Mouse (Mus musculus) forelimb bud, embryonic 11.5 days (tissue): Measurements from ENCODE around the gene Tgfa.

Experiments used
- DNase-seq: peaks from one replicate; pipeline ENCODE4 v3.0.0-alpha.2; 2012; ENCODE audit warnings: low read depth, low spot score

The Tgfa gene

DNA sequence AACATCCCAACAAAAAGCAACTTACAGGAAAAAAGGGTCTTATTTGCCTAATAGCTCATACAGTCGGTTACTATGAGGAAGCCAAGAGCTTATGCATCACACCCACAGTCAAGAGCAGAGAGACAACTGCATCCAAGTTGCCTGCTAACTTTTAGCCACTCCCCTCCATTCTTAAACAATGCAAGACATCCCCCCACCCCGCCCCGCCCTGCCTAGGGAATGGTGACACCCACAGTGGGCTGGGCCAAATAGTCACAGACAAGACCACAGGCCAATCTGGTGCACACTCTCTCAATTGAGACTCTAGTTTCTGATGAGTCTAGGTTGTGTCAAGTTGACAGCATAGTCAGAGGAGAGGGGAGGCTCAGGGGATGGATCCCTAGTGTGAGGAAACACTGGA is 101.1 kb downstream of the Tgfa start:
- DNase-seq: no peak

GRCm38 (mm10) chr6:86296938-86297337 is 101.9 kb downstream of the Tgfa start:
- no peak for DNase-seq

DNA sequence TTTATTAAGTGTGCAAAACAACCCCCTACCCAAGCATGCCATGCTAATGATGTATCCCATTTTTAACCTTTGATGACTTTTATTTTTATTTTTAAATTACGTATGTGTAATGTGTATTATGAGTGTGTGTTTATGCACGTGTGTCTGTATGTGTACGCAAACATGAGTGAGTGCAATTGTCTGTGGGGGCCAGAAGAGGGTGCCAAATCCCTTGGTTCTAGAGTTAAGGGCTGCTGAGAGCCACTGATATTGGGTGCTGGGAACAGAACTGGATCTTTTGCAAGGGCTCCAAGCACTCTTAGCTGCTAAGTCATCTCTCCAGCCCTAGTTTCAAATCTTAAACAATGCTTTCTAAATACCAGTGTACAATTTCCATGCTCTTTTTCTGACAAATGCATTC is 103.9 kb downstream of the Tgfa start:
- DNase-seq: no peak

DNA sequence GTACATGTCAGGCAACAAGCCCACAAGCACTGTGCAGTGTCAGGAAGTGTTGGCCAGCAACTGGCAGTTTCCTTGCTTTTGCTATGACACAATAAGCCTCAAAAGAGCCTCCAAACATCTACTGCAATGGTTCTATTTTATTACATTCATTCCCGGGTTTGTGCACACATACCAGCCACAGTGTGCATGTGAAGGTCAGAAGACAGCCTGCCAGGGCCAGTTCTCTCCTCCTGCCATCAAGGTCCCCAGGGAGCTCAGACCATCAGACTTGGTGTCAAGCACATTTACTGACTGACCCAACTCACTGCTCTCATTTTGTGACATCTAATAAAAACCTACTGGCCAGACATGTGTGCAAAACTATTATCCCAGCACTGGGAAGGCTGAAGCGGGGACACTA is 104.4 kb downstream of the Tgfa start:
- DNase-seq: no peak

DNA sequence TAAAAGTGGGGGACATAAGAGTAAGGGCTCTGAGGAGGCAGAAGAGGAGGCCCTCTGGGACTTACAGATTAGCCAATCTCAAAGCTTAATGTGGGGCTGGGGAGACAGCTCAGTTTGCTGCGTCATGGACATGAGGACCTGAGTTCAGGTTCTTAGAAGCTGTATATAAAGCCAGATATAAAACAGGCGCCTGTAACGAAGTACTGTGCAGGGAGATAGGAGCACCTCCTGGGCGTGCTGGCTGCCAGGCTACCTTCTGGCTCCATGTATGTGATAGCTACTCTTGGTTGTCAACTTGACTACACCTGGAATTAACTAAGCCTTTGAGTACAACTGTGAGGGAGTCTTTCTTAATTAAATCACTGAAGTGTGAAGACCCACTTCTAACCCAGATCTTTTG is 110.7 kb downstream of the Tgfa start:
- no peak for DNase-seq

DNA sequence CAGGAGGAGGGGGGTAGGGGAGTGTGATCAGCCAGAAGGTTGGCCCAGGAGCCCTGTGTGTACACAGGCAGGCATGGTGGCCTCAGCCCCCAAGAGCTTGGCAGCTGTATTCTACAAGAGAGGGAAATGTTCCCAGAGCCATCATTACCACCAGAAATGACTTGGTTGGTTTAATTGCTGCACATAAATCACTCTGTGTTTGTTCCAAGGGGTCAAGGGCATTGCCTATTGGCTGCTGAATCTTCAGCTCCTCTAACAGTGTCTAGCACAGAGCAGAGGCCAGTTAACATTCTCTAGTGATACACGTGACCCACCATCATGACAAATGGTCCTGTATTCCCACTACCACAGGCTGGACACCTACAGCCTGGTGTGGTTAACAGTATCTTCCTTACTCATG is 119.0 kb downstream of the Tgfa start:
- DNase-seq: peak; percentile 18

DNA sequence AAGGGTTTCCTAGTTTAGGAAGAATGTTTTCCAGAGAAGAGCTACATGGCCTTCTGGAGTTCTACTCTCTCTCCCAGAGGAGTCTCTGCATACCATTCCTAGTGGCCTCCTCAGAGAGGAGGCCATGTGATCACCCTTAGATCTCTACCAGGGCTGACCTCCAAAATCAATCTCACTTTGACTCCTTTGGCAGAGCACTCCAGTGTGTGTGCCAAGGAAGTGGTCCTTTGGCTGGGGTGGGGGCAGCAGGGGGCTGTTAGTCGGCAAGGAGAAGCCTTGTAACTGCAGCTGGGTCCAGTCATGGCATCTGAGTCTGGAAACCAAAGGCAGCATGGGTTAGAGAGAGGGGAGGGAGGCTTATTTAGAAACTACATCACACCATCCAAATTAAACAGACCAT is 122.0 kb downstream of the Tgfa start:
- no peak for DNase-seq

GRCm38 (mm10) chr6:86318855-86319254 is 123.8 kb downstream of the Tgfa start:
- DNase-seq: no peak

- DNase-seq: no peak
These were observed 127.1 kb downstream of the Tgfa start for GRCm38 (mm10) chr6:86322031-86322563.

DNA sequence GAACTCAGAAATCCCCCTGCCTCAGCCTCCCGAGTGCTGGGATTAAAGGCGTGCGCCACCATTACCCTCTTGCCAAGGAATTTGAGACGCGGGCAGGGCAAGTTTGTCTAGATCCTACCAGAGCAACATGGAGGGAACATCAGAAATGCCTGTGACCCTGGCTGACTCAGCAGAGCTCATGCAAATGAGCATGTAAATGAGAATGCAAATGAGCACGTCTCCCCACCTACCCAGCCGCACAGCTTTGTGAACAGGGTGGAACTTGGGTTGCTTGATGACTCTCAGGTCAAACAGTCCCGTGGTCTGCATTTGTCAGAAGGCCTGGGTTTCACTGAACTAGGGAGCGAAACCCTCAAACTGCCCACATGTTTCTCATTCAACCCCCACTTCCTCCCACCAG is 128.0 kb downstream of the Tgfa start:
- DNase-seq: no peak

GRCm38 (mm10) chr6:86324400-86324799 is 129.4 kb downstream of the Tgfa start:
- no peak for DNase-seq
